Comparison of ENCODE assay signal across 8 mouse cellular contexts in the genomic region with DNA sequence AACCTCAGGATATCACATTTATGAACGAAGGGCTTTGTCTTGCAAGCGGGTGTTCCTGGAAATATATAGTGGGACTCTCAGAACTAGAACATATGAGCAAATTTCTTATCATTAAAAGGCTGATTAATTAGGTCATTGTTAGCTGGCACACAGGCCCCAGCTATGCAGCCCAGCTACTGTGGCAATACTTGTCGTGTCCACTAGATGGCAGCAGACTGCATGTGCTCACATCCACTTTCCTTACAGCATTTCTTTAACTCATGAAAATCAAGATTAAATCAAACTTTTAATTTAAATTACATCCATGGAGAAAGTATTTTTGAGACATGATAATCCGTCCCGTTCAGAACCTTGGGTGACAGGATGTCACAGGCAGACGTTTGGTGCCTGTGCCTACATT. TPM values are rescaled to one million over a fixed set of nuclear protein-coding genes. Genes with fewer than 3 reads are reported as not detected.
DNase-seq lines count a peak whose midpoint lies in the region; ATAC-seq and TF ChIP-seq lines count a peak whose summit lies in the region.

No protein-coding gene starts in this region.

- 6% methylated on average over 6 of the region's 6 CpGs for WGBS in embryonic facial prominence, embryonic 13.5 days
- 9% methylated on average over 6 of the region's 6 CpGs for WGBS in heart, embryonic 12.5 days
- WGBS in lung, adult 2 months: 11% methylated on average over 6 of the region's 6 CpGs

- no peak overlapping the region for H3K27ac ChIP-seq in ES-Bruce4 (ENCODE audit: insufficient read depth, low read length)
- peak overlapping the region; percentile 78; the same call in 1 of the 2 replicates for H3K27ac ChIP-seq in embryonic facial prominence, embryonic 13.5 days
- H3K27ac ChIP-seq in heart, embryonic 12.5 days (ENCODE audit: poor library complexity, severe bottlenecking): peak overlapping the region; percentile 65; the same call in 1 of the 2 replicates

- no peaks in the 10 kb centered on the region for H3K36me3 ChIP-seq in ES-Bruce4 (ENCODE audit: control insufficient read depth, insufficient read depth, low read length, poor library complexity, severe bottlenecking)
- H3K36me3 ChIP-seq in embryonic facial prominence, embryonic 13.5 days: peaks cover 35% of the 10 kb centered on the region
- H3K36me3 ChIP-seq in heart, embryonic 12.5 days: peaks cover 15% of the 10 kb centered on the region

- TF ChIP-seq POLR2A in ES-Bruce4 (IDR thresholded peaks at IDR 0.05; ENCODE audit: insufficient read depth, low read length): no peak
- TF ChIP-seq POLR2A in lung, adult 2 months (IDR thresholded peaks at IDR 0.05; ENCODE audit: borderline replicate concordance, extremely low read depth, low read depth, low read length): no peak

- no peak for TF ChIP-seq EP300 in ES-Bruce4 (IDR thresholded peaks at IDR 0.05; ENCODE audit: insufficient read depth, low read depth, low read length)

- peak; percentile 63 for DNase-seq in adrenal gland, postnatal 25 days
- DNase-seq in kidney, postnatal 4 days: peak; percentile 82 to 86
- DNase-seq in lung, adult 2 months: peak; percentile 66
- DNase-seq in ovary, adult 18-20 months (ENCODE audit: low spot score): peak; percentile 29
- DNase-seq in thymus, postnatal 14 days: peak; percentile 63

- no peak overlapping the region for H3K9ac ChIP-seq in ES-Bruce4 (ENCODE audit: low read depth, poor library complexity, severe bottlenecking)
- no peak overlapping the region for H3K9ac ChIP-seq in embryonic facial prominence, embryonic 13.5 days
- 0 out of 2 replicates have a peak overlapping the region, but pooled peaks have one; percentile 32 for H3K9ac ChIP-seq in heart, embryonic 12.5 days

- H3K4me3 ChIP-seq in ES-Bruce4 (ENCODE audit: low read depth, low read length): no peak overlapping the region
- H3K4me3 ChIP-seq in embryonic facial prominence, embryonic 13.5 days: no peak overlapping the region
- H3K4me3 ChIP-seq in heart, embryonic 12.5 days: no peak overlapping the region
- H3K4me3 ChIP-seq in lung, adult 2 months (replicated peaks; ENCODE audit: extremely low read depth, low read depth, low read length): no peak overlapping the region

- H3K4me2 ChIP-seq in embryonic facial prominence, embryonic 13.5 days: no peak overlapping the region
- H3K4me2 ChIP-seq in heart, embryonic 12.5 days: no peak overlapping the region

- H3K4me1 ChIP-seq in ES-Bruce4 (ENCODE audit: control insufficient read depth, insufficient read depth, low read length): no peaks in the 10 kb centered on the region
- H3K4me1 ChIP-seq in embryonic facial prominence, embryonic 13.5 days: no peaks in the 10 kb centered on the region; the same call in 1 of the 2 replicates
- H3K4me1 ChIP-seq in heart, embryonic 12.5 days (replicated peaks): peaks cover 29% of the 10 kb centered on the region
- peaks cover 6% of the 10 kb centered on the region for H3K4me1 ChIP-seq in lung, adult 2 months (ENCODE audit: control insufficient read depth, insufficient read depth, low read length)

- no peaks in the 10 kb centered on the region for H3K27me3 ChIP-seq in ES-Bruce4 (ENCODE audit: control insufficient read depth, insufficient read depth, low read length, poor library complexity, severe bottlenecking)
- no peaks in the 10 kb centered on the region for H3K27me3 ChIP-seq in embryonic facial prominence, embryonic 13.5 days
- H3K27me3 ChIP-seq in heart, embryonic 12.5 days (replicated peaks): 0 out of 2 replicates have a peak, but pooled peaks cover 4% of the 10 kb centered on the region

- no peaks in the 10 kb centered on the region for H3K9me3 ChIP-seq in ES-Bruce4 (replicated peaks; ENCODE audit: control insufficient read depth, insufficient read depth, low read length, poor library complexity, severe bottlenecking)
- H3K9me3 ChIP-seq in embryonic facial prominence, embryonic 13.5 days: no peaks in the 10 kb centered on the region
- no peaks in the 10 kb centered on the region for H3K9me3 ChIP-seq in heart, embryonic 12.5 days (replicated peaks)

- peak; percentile 84 for TF ChIP-seq CTCF in ES-Bruce4 (IDR thresholded peaks at IDR 0.05; ENCODE audit: low read depth, low read length)
- peak; percentile 92 for TF ChIP-seq CTCF in lung, adult 2 months (IDR thresholded peaks at IDR 0.05; ENCODE audit: insufficient read depth, low read length)

- no peak for ATAC-seq in embryonic facial prominence, embryonic 13.5 days (ENCODE audit: insufficient number of reproducible peaks, insufficient read depth, low FRiP score, low TSS enrichment, low read depth)
- no peak for ATAC-seq in heart, embryonic 12.5 days (ENCODE audit: insufficient number of reproducible peaks, low FRiP score)

RNA-seq across cellular contexts. Expression of a gene that starts 24.6 kb away (rescaled TPM):
- 54.2 and 59.0 TPM in 2 replicates for polyA plus RNA-seq in ES-Bruce4 (2011; ENCODE audit: insufficient read depth, insufficient read length, low read depth, missing spikeins)
- total RNA-seq in adrenal gland, postnatal 25 days (2021): 79.7 and 98.2 TPM in 2 replicates
- 69.5 and 72.0 TPM in 2 replicates for polyA plus RNA-seq in embryonic facial prominence, embryonic 13.5 days (2015; fragmentation: Nextera tagmentation; extraction: Ambion mirVana)
- polyA plus RNA-seq in heart, embryonic 12.5 days (2016; fragmentation: Nextera tagmentation; extraction: Ambion mirVana): 42.2 and 43.3 TPM in 2 replicates
- polyA plus RNA-seq in lung, adult 2 months (2012; rRNA removed): 14.1 and 22.8 TPM in 2 replicates

RNA-seq across cellular contexts. Expression of a gene that starts 50.3 kb away (rescaled TPM):
- polyA plus RNA-seq in ES-Bruce4 (2011; ENCODE audit: insufficient read depth, insufficient read length, low read depth, missing spikeins): 31.1 and 37.0 TPM in 2 replicates
- 16.1 and 19.6 TPM in 2 replicates for total RNA-seq in adrenal gland, postnatal 25 days (2021)
- polyA plus RNA-seq in embryonic facial prominence, embryonic 13.5 days (2015; fragmentation: Nextera tagmentation; extraction: Ambion mirVana): 31.7 and 34.9 TPM in 2 replicates
- polyA plus RNA-seq in heart, embryonic 12.5 days (2016; fragmentation: Nextera tagmentation; extraction: Ambion mirVana): 17.8 and 18.1 TPM in 2 replicates
- polyA plus RNA-seq in lung, adult 2 months (2012; rRNA removed): 9.1 and 11.7 TPM in 2 replicates

RNA-seq across cellular contexts. Expression of a gene that starts 50.6 kb away (rescaled TPM):
- polyA plus RNA-seq in ES-Bruce4 (2011; ENCODE audit: insufficient read depth, insufficient read length, low read depth, missing spikeins): 27.4 and 29.6 TPM in 2 replicates
- 38.1 and 48.8 TPM in 2 replicates for total RNA-seq in adrenal gland, postnatal 25 days (2021)
- polyA plus RNA-seq in embryonic facial prominence, embryonic 13.5 days (2015; fragmentation: Nextera tagmentation; extraction: Ambion mirVana): 45.0 and 47.1 TPM in 2 replicates
- polyA plus RNA-seq in heart, embryonic 12.5 days (2016; fragmentation: Nextera tagmentation; extraction: Ambion mirVana): 33.5 and 35.1 TPM in 2 replicates
- 18.7 and 25.1 TPM in 2 replicates for polyA plus RNA-seq in lung, adult 2 months (2012; rRNA removed)

RNA-seq across cellular contexts. Expression of a gene that starts 51.9 kb away (rescaled TPM):
- 18.4 and 24.2 TPM in 2 replicates for polyA plus RNA-seq in ES-Bruce4 (2011; ENCODE audit: insufficient read depth, insufficient read length, low read depth, missing spikeins)
- 17.2 and 18.1 TPM in 2 replicates for total RNA-seq in adrenal gland, postnatal 25 days (2021)
- 31.3 and 35.0 TPM in 2 replicates for polyA plus RNA-seq in embryonic facial prominence, embryonic 13.5 days (2015; fragmentation: Nextera tagmentation; extraction: Ambion mirVana)
- 20.9 and 25.2 TPM in 2 replicates for polyA plus RNA-seq in heart, embryonic 12.5 days (2016; fragmentation: Nextera tagmentation; extraction: Ambion mirVana)
- 17.8 and 17.9 TPM in 2 replicates for polyA plus RNA-seq in lung, adult 2 months (2012; rRNA removed)

Comparison
In these comparisons a context has a peak if more than half of its experiments do, and no peak if none do; other contexts are left out.
1. DNase-seq: peak in every context shown above with its lines; median percentile 84 in kidney, postnatal 4 days; 66 in lung, adult 2 months; 63 in adrenal gland, postnatal 25 days; 63 in thymus, postnatal 14 days; 29 in ovary, adult 18-20 months.